Mouse (Mus musculus) testis, postnatal 10 days (tissue): ENCODE data around the gene Il9r.

Experiments used
- DNase-seq: peaks from one replicate; pipeline ENCODE4 v3.0.0; 2021; ENCODE audit warnings: low spot score

Gene Il9r

GRCm38 (mm10) chr11:32200075-32200601 lies at the start of gene Il9r:
TSS of gene Il9r (minus strand) at chr11:32200279.
- peak; percentile 36 for DNase-seq

- no peak for DNase-seq
These were observed 48.3 kb upstream of the Il9r start for GRCm38 (mm10) chr11:32248350-32248749.

DNA sequence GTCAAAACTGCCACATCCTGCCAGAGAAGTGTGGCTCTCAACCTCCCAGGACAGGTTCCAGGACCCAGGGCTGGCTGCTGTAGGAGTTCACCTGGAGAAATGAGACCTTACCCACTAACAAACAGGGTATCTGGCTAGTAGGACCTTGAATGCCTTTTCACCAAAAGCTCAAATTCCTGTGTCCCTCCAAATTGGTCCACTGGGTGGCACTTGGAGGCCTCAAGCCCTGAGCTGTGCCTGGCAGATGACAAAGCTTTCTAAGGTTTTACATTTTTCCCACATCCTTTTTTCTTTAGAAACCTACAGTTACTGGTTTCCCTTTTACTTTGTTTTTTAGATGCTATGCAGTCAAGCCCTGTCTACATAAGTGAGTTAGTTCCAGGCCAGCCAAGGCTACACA lies 47.0 kb upstream of the Il9r start:
- no peak for DNase-seq

DNA sequence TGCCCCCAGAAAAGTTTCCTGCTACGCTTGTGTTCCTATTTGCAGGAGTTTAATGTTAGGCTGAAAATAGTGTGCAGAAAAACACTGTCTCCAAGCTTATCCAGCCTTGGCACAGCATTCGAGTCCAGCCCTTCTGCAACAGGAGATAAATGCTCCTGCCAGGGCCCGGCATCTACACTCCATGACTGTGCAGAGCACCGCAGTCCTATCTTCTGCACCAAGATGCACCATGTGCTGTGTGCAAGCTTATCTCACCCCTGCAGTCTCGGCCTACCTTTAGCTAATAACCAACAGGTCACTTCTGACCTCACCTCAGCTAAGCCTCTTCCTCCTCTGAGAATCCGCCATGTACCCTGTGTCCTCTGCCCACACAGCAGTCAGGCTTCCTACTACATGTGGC lies 45.5 kb upstream of the Il9r start:
- DNase-seq, result peak; percentile 32

DNA sequence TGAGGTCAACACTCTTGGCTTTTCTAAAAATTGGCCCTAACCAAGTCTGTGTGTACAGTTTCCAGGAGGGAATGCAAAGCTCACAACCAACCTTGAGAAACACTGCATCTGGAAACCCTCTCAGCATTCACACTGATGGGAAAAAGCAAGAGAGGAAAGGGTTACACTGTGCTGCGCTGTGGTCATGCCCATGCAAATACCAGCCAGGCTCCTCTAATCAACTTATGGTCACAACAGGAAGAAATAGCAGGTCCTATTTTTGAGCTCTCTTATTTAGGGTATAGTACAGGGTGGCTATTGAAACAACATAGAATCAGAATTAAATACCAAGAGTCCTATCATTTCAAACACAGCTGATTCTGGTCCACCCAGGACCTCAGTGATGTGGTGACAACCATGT lies 44.5 kb upstream of the Il9r start:
- no peak for DNase-seq

DNA sequence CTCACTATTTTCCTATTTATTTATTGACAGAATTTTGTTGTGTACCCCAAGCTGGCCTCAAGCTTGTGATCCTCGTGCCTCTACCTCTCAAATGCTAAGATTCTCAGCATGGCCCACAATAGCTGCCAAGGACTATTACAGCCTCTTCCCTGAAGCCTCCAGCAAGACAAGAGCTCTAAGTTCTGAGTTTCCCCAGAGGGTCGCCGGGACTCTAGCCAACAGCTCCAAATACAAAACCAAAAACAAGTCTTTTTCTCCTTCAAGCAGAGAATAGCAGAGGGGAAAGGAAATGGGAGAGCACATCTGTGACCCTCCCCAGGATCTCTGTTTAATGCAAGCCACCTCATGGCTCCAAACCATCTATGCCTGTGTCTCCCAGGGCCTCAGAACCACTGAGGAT lies 44.0 kb upstream of the Il9r start:
- peak; percentile 72 for DNase-seq

GRCm38 (mm10) chr11:32243205-32243955 lies 43.3 kb upstream of the Il9r start:
- no peak for DNase-seq

GRCm38 (mm10) chr11:32242209-32242608 lies 42.1 kb upstream of the Il9r start:
- DNase-seq, result no peak

DNA sequence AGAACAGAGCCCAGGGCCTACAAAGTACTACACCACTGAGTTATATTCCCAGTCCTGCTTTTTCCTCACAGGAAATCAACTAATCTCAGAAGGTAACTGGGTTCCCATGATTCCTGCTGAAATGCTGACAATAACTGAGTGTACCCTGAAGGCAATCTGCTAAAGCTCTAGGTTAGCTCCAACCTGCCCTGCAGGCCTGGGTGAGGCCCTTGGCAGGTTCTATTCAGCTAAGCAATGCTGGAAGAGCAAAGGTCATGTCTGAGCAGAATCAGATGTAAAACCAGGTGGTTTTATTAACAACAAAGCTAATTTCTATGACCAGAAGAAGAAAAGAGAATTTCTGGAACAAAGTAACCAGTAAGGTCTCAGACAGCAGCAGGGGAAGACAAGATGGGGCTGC lies 41.3 kb upstream of the Il9r start:
- DNase-seq, result no peak

DNA sequence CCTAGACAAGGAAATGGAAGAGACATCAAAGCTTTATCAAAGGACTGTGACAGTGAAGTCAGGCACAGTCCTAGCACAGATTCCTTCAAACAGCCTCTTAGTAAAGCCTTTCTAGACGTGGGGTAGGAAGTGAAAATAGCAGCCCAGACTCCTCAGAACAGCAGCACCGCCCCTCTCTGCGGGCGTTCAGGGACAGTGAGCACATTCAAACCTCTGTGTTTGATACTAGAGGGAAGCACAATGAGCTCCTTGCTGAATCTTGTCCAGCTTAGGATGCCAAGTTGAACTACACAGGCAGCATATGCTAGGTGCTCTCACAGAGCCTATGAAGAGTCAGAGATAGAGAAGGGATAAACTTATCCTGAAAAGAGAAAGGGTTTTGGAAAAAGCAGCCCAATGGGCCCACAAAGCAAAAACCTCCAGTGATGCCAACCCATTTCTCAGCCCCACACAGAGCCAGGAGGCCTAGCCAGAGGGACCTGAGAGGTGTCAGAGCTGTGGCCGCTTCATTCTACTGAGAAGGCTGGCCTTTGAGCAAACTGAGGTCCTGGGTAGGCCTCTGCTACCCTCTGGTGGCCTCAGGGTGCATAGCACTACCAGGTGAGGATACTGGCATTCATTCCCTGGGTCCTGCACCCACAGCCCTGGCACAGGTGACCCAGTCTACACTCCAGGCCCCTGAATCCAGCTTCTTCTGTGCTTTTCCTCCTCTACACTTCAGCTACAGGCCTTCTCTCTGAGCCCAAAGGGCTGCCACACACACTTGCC lies 38.2 kb upstream of the Il9r start:
- peak; percentile 76 for DNase-seq

DNA sequence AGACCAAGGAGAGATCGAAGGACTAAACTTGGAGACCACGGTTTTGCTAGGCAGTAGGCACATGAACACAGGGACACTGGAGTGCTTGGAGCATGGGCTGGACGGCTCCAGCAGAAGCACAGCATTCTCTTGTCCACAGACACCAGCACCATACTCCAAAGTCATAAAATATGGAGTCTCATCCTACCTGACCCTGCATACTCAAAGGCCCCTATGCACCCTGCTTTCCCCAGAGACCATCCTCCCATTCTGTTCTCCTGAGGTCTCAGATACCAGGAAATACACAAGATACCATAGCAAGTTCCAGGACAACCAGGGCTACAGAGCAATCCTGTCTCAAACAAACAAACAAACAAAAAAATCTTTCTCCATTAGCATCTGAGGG lies 37.3 kb upstream of the Il9r start:
- DNase-seq, result no peak

- DNase-seq, result peak; percentile 87
These were observed 36.8 kb upstream of the Il9r start for GRCm38 (mm10) chr11:32236712-32237410.

DNA sequence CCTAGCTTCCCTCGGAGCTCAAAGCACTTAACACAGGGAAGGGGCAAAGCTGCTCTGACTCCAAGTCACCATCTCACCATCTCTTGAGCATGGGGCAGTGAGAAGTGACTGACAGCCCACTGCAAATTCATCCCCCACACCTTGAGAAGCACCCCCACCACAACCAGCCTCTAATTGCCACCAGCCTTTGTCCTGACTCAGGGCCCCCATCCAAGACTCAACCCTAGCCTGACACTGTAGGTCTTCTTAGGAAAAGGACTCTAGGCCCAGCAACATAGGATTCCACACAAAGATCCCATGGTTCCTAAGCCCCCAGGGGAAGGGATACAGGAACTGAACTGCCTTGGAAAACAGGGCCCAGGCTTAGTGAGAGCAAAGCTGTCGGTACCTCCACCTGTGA lies 36.1 kb upstream of the Il9r start:
- no peak for DNase-seq

DNA sequence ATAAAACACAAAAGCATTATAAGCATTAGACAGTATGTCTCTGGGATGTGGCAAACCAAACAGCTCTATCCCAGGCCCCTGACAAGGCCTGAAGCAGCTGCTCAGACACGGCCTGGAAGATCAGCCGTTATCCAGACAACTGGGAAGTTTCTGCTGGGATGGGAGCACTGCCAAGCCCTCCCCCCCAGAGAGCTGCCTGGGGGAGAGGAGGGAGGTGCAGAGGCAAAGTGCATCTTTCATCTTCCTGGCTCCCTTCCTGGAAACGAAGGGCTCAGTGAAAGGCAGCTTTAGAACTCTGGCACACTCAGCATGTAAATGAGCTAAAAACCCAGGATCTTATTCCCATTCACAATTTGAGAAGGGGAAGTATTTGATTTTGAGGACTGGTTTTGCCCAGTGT lies 35.6 kb upstream of the Il9r start:
- peak; percentile 85 for DNase-seq

GRCm38 (mm10) chr11:32234816-32235485 lies 34.9 kb upstream of the Il9r start:
- DNase-seq, result no peak

DNA sequence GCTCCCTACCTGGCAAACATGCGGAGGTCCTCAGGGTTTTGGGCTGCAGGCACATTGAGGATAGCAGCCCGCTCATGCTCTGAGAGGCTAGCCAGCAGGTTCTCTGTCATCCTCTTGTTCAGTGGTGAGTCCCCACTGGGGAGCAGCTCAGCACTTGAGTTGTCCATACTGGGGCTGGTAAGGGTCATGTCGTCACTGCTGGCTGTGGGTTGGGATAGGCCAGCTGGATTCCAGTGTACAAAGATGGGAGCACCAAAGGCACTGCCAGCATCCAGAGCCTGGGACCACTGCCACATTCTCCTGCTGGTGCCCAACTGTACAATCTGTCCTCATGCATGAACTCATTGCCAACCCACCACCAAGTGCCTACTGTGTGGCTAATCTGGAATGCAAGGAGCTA lies 33.8 kb upstream of the Il9r start:
- no peak for DNase-seq

- no peak for DNase-seq
These were observed 32.8 kb upstream of the Il9r start for GRCm38 (mm10) chr11:32232848-32233247.

DNA sequence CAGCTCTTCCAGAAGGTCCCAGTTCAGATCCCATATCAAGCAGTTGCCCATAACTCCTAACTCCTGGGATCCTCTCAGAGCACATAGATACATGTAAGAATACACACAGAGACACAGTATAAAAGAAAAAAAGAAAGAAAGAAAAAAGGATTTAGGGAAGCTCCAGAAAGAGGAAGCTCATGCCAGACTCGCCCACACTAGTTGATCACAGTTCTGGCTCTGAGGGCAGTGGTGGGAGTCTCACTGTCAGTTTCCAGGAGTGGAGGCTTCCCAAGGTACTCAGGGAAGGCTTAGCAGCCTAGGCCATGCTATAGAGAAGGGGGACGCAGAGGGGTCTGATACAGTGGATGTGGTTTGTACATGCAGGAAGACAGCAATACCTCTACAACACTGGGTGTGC lies 31.0 kb upstream of the Il9r start:
- DNase-seq, result no peak

GRCm38 (mm10) chr11:32230220-32230619 lies 30.1 kb upstream of the Il9r start:
- no peak for DNase-seq

- no peak for DNase-seq
These were observed 28.3 kb upstream of the Il9r start for GRCm38 (mm10) chr11:32228292-32228845.

GRCm38 (mm10) chr11:32227555-32227954 lies 27.5 kb upstream of the Il9r start:
- DNase-seq, result no peak

- DNase-seq, result no peak
These were observed 27.0 kb upstream of the Il9r start for GRCm38 (mm10) chr11:32227041-32227440.
